Comparison of ENCODE assay signal across 12 mouse cellular contexts in the genomic region with DNA sequence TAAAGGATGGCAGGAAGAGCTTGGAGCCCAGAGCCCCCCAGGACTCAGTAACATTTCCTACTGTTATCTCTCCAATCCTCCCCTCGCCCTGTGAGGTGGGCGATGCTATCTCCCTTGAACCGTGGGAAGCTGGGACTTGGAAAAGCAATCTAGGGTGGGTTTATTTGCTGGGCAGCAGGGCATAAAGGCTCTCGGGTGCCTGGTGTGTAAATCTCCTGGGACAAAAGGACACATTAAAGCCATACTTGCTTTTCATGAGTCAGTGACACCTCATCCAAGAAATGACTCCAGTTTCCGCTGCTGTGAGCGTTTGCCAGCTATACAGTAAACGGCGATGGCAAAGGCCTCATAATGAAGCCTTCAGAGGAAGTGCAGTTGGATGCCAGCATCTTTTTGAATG. TPM values are rescaled to one million over a fixed set of nuclear protein-coding genes. Genes with fewer than 3 reads are reported as not detected.
DNase-seq lines count a peak whose midpoint lies in the region; ATAC-seq lines count a peak whose summit lies in the region.
"Had no signal": no experiment of that assay in that cellular context is flagged by ENCODE, and none has a peak within 500 bp of the region (broad histone marks: within the 10 kb centered on the region; RNA-seq: fewer than 3 reads in every experiment).

No protein-coding gene starts in this region.

- peaks cover 10% of the 10 kb centered on the region; the same call in 1 of the 2 replicates for H3K4me1 ChIP-seq in kidney, embryonic 14.5 days (ENCODE audit: control insufficient read depth, insufficient read depth, low read length)
- no peaks in the 10 kb centered on the region for H3K4me1 ChIP-seq in neural tube, embryonic 11.5 days (ENCODE audit: control insufficient read depth, insufficient read depth, low read length)
- H3K4me1 ChIP-seq in neural tube, embryonic 12.5 days: peaks cover 21% of the 10 kb centered on the region
- H3K4me1 ChIP-seq: embryonic facial prominence, embryonic 15.5 days had no signal

- H3K36me3 ChIP-seq in kidney, embryonic 14.5 days (ENCODE audit: control insufficient read depth, insufficient read depth, low read length): peaks cover 19% of the 10 kb centered on the region
- peaks cover 7% of the 10 kb centered on the region for H3K36me3 ChIP-seq in neural tube, embryonic 11.5 days (ENCODE audit: control insufficient read depth, insufficient read depth, low read length)
- H3K36me3 ChIP-seq in neural tube, embryonic 12.5 days: peaks cover 36% of the 10 kb centered on the region

- peak; percentile 73 for ATAC-seq in kidney, embryonic 14.5 days (ENCODE audit: low FRiP score, low TSS enrichment)
- no peak for ATAC-seq in neural tube, embryonic 11.5 days (ENCODE audit: insufficient read depth, low FRiP score, low TSS enrichment)
- ATAC-seq in neural tube, embryonic 12.5 days (ENCODE audit: low FRiP score, low read depth): 0 out of 2 replicates have a peak, but pooled peaks have one; percentile 23

- H3K9ac ChIP-seq in kidney, embryonic 14.5 days (ENCODE audit: low read depth, low read length): no peak overlapping the region
- H3K9ac ChIP-seq in neural tube, embryonic 11.5 days (ENCODE audit: low read length): no peak overlapping the region
- H3K9ac ChIP-seq in neural tube, embryonic 12.5 days: no peak overlapping the region
- H3K9ac ChIP-seq: embryonic facial prominence, embryonic 15.5 days had no signal

- peak overlapping the region; percentile 44; the same call in 1 of the 2 replicates for H3K27ac ChIP-seq in kidney, embryonic 14.5 days (ENCODE audit: low read depth, low read length)
- peak overlapping the region; percentile 34; the same call in 1 of the 2 replicates for H3K27ac ChIP-seq in neural tube, embryonic 11.5 days (ENCODE audit: low read depth, low read length)
- H3K27ac ChIP-seq in neural tube, embryonic 12.5 days: no peak overlapping the region
- H3K27ac ChIP-seq: embryonic facial prominence, embryonic 15.5 days had no signal

- no peak overlapping the region for H3K4me2 ChIP-seq in kidney, embryonic 14.5 days (replicated peaks; ENCODE audit: low read depth, low read length)
- no peak overlapping the region for H3K4me2 ChIP-seq in neural tube, embryonic 11.5 days (ENCODE audit: low read depth)
- no peak overlapping the region for H3K4me2 ChIP-seq in neural tube, embryonic 12.5 days (replicated peaks)
- H3K4me2 ChIP-seq: embryonic facial prominence, embryonic 15.5 days had no signal

- DNase-seq in kidney, adult 11 months: no peak
- no peak for DNase-seq in neural tube, embryonic 11.5 days (ENCODE audit: low spot score)
- no peak for DNase-seq in neural tube, embryonic 10.5 days (ENCODE audit: extremely low spot score, low spot score)
- no peak for DNase-seq in right cerebral cortex, adult 18-20 months
- no peak for DNase-seq in urinary bladder, postnatal 4 days (ENCODE audit: low spot score in 2 of 2)
- DNase-seq: cerebellum, adult 18-20 months; liver; lung, adult 2 months had no signal

- WGBS in kidney, embryonic 14.5 days: 30% methylated on average over 8 of the region's 8 CpGs
- WGBS in neural tube, embryonic 11.5 days: 67% methylated on average over 8 of the region's 8 CpGs
- 51% methylated on average over 8 of the region's 8 CpGs for WGBS in neural tube, embryonic 12.5 days

- no peaks in the 10 kb centered on the region for H3K9me3 ChIP-seq in kidney, embryonic 14.5 days (ENCODE audit: control insufficient read depth, low read length)
- no peaks in the 10 kb centered on the region for H3K9me3 ChIP-seq in neural tube, embryonic 11.5 days (ENCODE audit: control insufficient read depth, low read length)
- no peaks in the 10 kb centered on the region for H3K9me3 ChIP-seq in neural tube, embryonic 12.5 days
- H3K9me3 ChIP-seq: embryonic facial prominence, embryonic 15.5 days had no signal

- H3K4me3 ChIP-seq in kidney, embryonic 14.5 days (ENCODE audit: low read length): no peak overlapping the region
- H3K4me3 ChIP-seq in neural tube, embryonic 11.5 days (ENCODE audit: low read depth, low read length): no peak overlapping the region
- no peak overlapping the region for H3K4me3 ChIP-seq in neural tube, embryonic 12.5 days
- H3K4me3 ChIP-seq: embryonic facial prominence, embryonic 15.5 days had no signal

- no peaks in the 10 kb centered on the region for H3K27me3 ChIP-seq in kidney, embryonic 14.5 days (ENCODE audit: control insufficient read depth, insufficient read depth, low read length)
- no peaks in the 10 kb centered on the region for H3K27me3 ChIP-seq in neural tube, embryonic 11.5 days (ENCODE audit: control insufficient read depth, insufficient read depth, low read length)
- no peaks in the 10 kb centered on the region for H3K27me3 ChIP-seq in neural tube, embryonic 12.5 days (replicated peaks)
- H3K27me3 ChIP-seq: CH12.LX; embryonic facial prominence, embryonic 15.5 days had no signal

RNA-seq across cellular contexts. Expression of gene Abhd2, which starts 50.9 kb away (rescaled TPM):
- 10.2 and 12.6 TPM in 2 replicates for polyA plus RNA-seq in kidney, embryonic 14.5 days (2014; fragmentation: Nextera tagmentation; extraction: Ambion mirVana)
- polyA plus RNA-seq in neural tube, embryonic 11.5 days (2014; fragmentation: Nextera tagmentation; extraction: Ambion mirVana): 14.0 and 14.3 TPM in 2 replicates
- polyA plus RNA-seq in neural tube, embryonic 12.5 days (2016; fragmentation: Nextera tagmentation; extraction: Ambion mirVana): 12.8 and 12.9 TPM in 2 replicates
